Mouse (Mus musculus) embryonic fibroblast, embryonic 13.5 days (primary cell): ENCODE measurements around the gene Wfdc18.

ENCODE experiments used
- CTCF ChIP-seq: IDR thresholded peaks from 2 replicates; pipeline ENCODE4 v1.5.1; 2011; ENCODE audit warnings: mild to moderate bottlenecking, control low read depth, low read length, moderate library complexity, borderline replicate concordance; ENCODE audit not compliant: insufficient read depth
- POLR2A ChIP-seq: IDR thresholded peaks from 2 replicates; pipeline ENCODE4 v1.6.1; 2011; ENCODE audit warnings: low read depth, mild to moderate bottlenecking, control low read depth, low read length, moderate library complexity

DNA sequence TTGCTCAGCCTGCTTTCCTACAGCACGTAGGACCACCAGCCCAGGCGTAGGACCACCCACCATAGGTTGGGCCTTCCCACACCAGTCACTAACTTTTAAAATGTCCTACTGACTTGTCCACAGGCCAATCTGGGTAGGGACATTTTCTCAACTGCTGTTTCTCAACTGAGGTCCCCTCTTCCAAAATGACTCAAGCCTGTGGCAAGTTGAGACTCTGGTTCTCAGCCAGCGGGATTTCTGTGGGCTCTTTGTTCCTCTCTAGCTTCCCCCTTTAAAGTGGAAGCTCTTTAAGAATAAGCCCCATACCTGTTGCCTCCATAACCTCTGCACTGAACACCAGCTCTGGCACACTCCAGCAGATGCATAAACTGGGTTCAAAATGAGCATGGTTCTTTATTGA is 34.7 kb downstream of the Wfdc18 start:
- TF ChIP-seq POLR2A (no peak), CTCF (no peak)
